Mouse (Mus musculus): ENCODE results near the gene Baz2b. TPM values are rescaled to one million over a fixed set of nuclear protein-coding genes. Genes with fewer than 3 reads are reported as not detected.

Gene Baz2b
- polyA plus RNA-seq, 1 experiment from 2014 or later: 57.2 TPM

DNA sequence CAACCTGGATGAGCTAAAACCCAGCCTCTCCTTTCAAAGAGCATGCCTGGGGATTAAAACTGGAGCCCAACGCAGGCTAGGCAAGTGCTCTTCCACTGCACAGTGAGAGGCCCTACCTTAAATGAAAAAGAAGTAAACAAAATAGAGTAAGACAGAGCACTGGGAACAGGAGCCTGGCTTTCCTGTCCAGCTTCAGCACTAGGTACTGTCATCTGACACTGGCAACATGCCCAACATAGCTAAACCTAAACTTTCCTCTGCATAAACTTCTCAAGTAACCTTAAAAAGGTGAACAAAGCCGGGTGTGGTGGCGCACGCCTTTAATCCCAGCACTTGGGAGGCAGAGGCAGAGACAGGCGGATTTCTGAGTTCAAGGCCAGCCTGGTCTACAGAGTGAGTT is 180.6 kb downstream of the Baz2b start:
- DNase-seq (no peak), ATAC-seq (ENCODE audit: insufficient read depth) (no peak)
- no peak overlapping the region for H3K4me2 ChIP-seq
- H3K36me3 ChIP-seq (ENCODE audit: insufficient read depth): no peaks in the 10 kb centered on the region
- no peaks in the 10 kb centered on the region for H3K4me1 ChIP-seq (ENCODE audit: insufficient read depth)
- H3K27ac ChIP-seq (ENCODE audit: low read depth): no peak overlapping the region
- H3K4me3 ChIP-seq (ENCODE audit: low read depth, low read length): no peak overlapping the region
- no peak for TF ChIP-seq CTCF (IDR thresholded peaks at IDR 0.05; ENCODE audit: low read depth)
- H3K9ac ChIP-seq: no peak overlapping the region
- H3K27me3 ChIP-seq (ENCODE audit: insufficient read depth, low read length): no peaks in the 10 kb centered on the region
- H3K9me3 ChIP-seq (ENCODE audit: low read depth, low read length): no peaks in the 10 kb centered on the region
- WGBS: 85% methylated on average over 5 of the region's 5 CpGs

DNA sequence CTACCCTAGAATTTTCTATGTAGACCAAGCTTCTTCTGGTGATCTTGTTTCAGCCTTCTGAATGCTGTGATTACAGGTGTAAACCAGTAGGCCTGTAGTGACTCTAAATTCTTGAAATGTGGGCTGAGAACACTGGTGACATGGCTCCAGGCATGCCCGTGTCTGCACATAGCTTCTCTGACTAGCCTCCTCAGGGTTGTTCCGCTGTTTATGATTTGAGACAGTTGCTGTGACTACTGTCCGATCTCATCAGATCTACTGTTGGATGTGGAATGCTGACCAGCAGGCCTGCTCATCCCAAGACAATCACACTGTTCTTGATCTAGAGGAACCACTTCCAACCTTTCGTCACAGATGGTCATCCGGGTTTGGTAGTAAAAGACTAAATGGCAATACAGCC is 182.5 kb downstream of the Baz2b start:
- Histone ChIP-seq H3K9me3 (ENCODE audit: low read depth, low read length) (no peaks in the 10 kb centered on the region), H3K27me3 (ENCODE audit: insufficient read depth, low read length) (no peaks in the 10 kb centered on the region), H3K4me2 (no peak overlapping the region), H3K4me3 (ENCODE audit: low read depth, low read length) (no peak overlapping the region), H3K4me1 (ENCODE audit: insufficient read depth) (no peaks in the 10 kb centered on the region), H3K9ac (no peak overlapping the region), H3K27ac (ENCODE audit: low read depth) (no peak overlapping the region), H3K36me3 (ENCODE audit: insufficient read depth) (no peaks in the 10 kb centered on the region)
- no peak for TF ChIP-seq CTCF (IDR thresholded peaks at IDR 0.05; ENCODE audit: low read depth)
- ATAC-seq (ENCODE audit: insufficient read depth) (no peak), DNase-seq (no peak)
- WGBS: 90% methylated on average over 5 of the region's 5 CpGs

- Histone ChIP-seq H3K4me2 (no peak overlapping the region), H3K9me3 (ENCODE audit: low read depth, low read length) (no peaks in the 10 kb centered on the region), H3K4me3 (ENCODE audit: low read depth, low read length) (no peak overlapping the region), H3K4me1 (ENCODE audit: insufficient read depth) (no peaks in the 10 kb centered on the region), H3K27ac (ENCODE audit: low read depth) (no peak overlapping the region), H3K9ac (no peak overlapping the region), H3K36me3 (ENCODE audit: insufficient read depth) (no peaks in the 10 kb centered on the region), H3K27me3 (ENCODE audit: insufficient read depth, low read length) (no peaks in the 10 kb centered on the region)
- DNase-seq (no peak), ATAC-seq (ENCODE audit: insufficient read depth) (no peak)
- no peak for TF ChIP-seq CTCF (IDR thresholded peaks at IDR 0.05; ENCODE audit: low read depth)
- WGBS: 68% methylated on average over 6 of the region's 6 CpGs
These were observed 183.1 kb downstream of the Baz2b start for GRCm38 (mm10) chr2:60026554-60026953.

DNA sequence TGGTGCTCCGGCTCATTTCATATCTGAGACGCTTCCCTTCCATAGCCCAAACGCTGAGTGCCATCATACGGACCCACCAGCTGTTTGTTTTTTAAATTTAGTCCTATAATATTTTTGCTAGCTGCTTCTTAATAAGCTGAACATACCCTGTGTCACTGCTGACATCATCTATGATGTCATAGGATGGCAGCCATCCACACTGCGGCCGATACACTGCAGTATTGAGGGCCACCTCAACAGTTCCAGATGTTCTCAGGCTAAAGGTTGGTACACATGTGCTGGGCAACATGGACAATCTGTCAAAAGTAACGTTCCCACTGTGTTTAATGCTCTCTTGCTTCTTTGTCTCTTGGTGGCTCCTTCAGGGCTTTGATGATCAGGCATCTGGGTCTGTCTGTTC is 185.9 kb downstream of the Baz2b start:
- H3K27me3 ChIP-seq (ENCODE audit: insufficient read depth, low read length): no peaks in the 10 kb centered on the region
- H3K9ac ChIP-seq: no peak overlapping the region
- H3K9me3 ChIP-seq (ENCODE audit: low read depth, low read length): no peaks in the 10 kb centered on the region
- no peaks in the 10 kb centered on the region for H3K36me3 ChIP-seq (ENCODE audit: insufficient read depth)
- DNase-seq (no peak), ATAC-seq (ENCODE audit: insufficient read depth) (no peak)
- H3K4me3 ChIP-seq (ENCODE audit: low read depth, low read length): no peak overlapping the region
- no peak overlapping the region for H3K27ac ChIP-seq (ENCODE audit: low read depth)
- TF ChIP-seq CTCF (IDR thresholded peaks at IDR 0.05; ENCODE audit: low read depth): no peak
- H3K4me1 ChIP-seq (ENCODE audit: insufficient read depth): no peaks in the 10 kb centered on the region
- 86% methylated on average over 7 of the region's 7 CpGs for WGBS
- no peak overlapping the region for H3K4me2 ChIP-seq

DNA sequence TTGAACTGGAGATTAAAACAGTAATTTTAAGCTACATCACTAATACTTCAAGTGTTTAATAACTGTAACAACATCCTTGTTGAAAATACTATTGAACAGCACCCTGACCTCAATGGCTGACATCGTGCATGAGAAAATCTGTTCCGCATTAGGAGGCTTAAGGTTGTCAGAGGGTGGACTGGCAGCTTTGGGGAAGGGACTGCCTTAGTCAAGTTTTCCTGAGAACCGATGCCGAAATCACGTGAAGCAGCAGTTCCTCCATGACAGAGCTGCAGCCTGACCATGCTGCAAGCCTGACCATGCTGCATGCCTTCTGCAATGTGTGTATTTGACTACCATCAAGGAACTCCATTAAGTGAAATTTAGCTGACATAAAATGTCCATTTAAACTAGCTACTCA is 188.1 kb downstream of the Baz2b start:
- no peak overlapping the region for H3K27ac ChIP-seq (ENCODE audit: low read depth)
- H3K9me3 ChIP-seq (ENCODE audit: low read depth, low read length): no peaks in the 10 kb centered on the region
- no peak overlapping the region for H3K4me2 ChIP-seq
- H3K4me3 ChIP-seq (ENCODE audit: low read depth, low read length): no peak overlapping the region
- H3K27me3 ChIP-seq (ENCODE audit: insufficient read depth, low read length): no peaks in the 10 kb centered on the region
- H3K36me3 ChIP-seq (ENCODE audit: insufficient read depth): no peaks in the 10 kb centered on the region
- DNase-seq (no peak), ATAC-seq (ENCODE audit: insufficient read depth) (no peak)
- H3K4me1 ChIP-seq (ENCODE audit: insufficient read depth): no peaks in the 10 kb centered on the region
- TF ChIP-seq CTCF (IDR thresholded peaks at IDR 0.05; ENCODE audit: low read depth): no peak
- H3K9ac ChIP-seq: no peak overlapping the region
- 75% methylated on average over 5 of the region's 5 CpGs for WGBS

DNA sequence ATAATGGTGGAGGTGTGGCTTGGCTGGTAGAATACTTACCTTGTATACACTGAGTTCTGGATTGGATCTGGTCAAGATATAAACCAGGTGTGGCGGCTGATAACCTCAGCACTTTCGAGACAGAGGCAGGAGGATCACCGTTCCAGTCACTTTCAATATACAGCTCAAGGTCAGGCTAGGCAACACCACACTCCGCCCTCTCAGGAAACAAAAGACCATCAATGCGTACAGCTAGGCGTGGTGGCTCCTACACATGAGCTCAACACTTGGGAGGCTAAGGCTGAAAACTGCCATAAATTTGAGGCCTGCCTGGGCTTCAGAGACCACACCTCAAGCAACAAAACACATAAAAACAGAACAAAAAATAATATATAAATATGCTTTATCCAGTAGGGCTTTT is 188.5 kb downstream of the Baz2b start:
- Histone ChIP-seq H3K4me1 (ENCODE audit: insufficient read depth) (no peaks in the 10 kb centered on the region), H3K27me3 (ENCODE audit: insufficient read depth, low read length) (no peaks in the 10 kb centered on the region), H3K9me3 (ENCODE audit: low read depth, low read length) (no peaks in the 10 kb centered on the region), H3K4me2 (no peak overlapping the region), H3K27ac (ENCODE audit: low read depth) (no peak overlapping the region), H3K36me3 (ENCODE audit: insufficient read depth) (no peaks in the 10 kb centered on the region), H3K4me3 (ENCODE audit: low read depth, low read length) (no peak overlapping the region), H3K9ac (no peak overlapping the region)
- no peak for TF ChIP-seq CTCF (IDR thresholded peaks at IDR 0.05; ENCODE audit: low read depth)
- no peak for ATAC-seq (ENCODE audit: insufficient read depth)
- WGBS: 88% methylated on average over 6 of the region's 6 CpGs
- DNase-seq: no peak

GRCm38 (mm10) chr2:60019546-60020250 is 189.9 kb downstream of the Baz2b start:
- no peak for TF ChIP-seq CTCF (IDR thresholded peaks at IDR 0.05; ENCODE audit: low read depth)
- Histone ChIP-seq H3K4me3 (ENCODE audit: low read depth, low read length) (no peak overlapping the region), H3K9me3 (ENCODE audit: low read depth, low read length) (no peaks in the 10 kb centered on the region), H3K27ac (ENCODE audit: low read depth) (no peak overlapping the region), H3K4me2 (no peak overlapping the region), H3K9ac (no peak overlapping the region), H3K36me3 (ENCODE audit: insufficient read depth) (no peaks in the 10 kb centered on the region), H3K27me3 (ENCODE audit: insufficient read depth, low read length) (no peaks in the 10 kb centered on the region), H3K4me1 (ENCODE audit: insufficient read depth) (no peaks in the 10 kb centered on the region)
- WGBS: 96% methylated on average over 3 of the region's 3 CpGs
- DNase-seq: no peak
- ATAC-seq (ENCODE audit: insufficient read depth): no peak
